Mouse (Mus musculus) testis, adult 2 months (tissue): ENCODE data around the gene St6galnac3. TPM values are rescaled to one million over a fixed set of nuclear protein-coding genes. Genes with fewer than 3 reads are reported as not detected.
A peak's percentile ranks its signal among the peaks of the same experiment; 100 is the strongest.

Source experiments
- H3K27ac ChIP-seq: fragments of 200-500 bp; 2 replicates; pipeline ENCODE4 v1.5.1; 2012; ENCODE audit warnings: low read depth, low read length; ENCODE audit not compliant: control insufficient read depth, insufficient read depth
- H3K27me3 ChIP-seq: fragments of 200-500 bp; 2 replicates; pipeline ENCODE4 v1.6.1; 2012; ENCODE audit warnings: mild to moderate bottlenecking, low read length, moderate library complexity; ENCODE audit not compliant: control insufficient read depth, insufficient read depth
- H3K36me3 ChIP-seq: fragments of 200-500 bp; 2 replicates; pipeline ENCODE4 v1.6.1; 2012; ENCODE audit warnings: mild to moderate bottlenecking, low read length; ENCODE audit not compliant: control insufficient read depth, insufficient read depth
- H3K4me1 ChIP-seq: fragments of 200-500 bp; 2 replicates; pipeline ENCODE4 v1.6.1; 2012; ENCODE audit warnings: low read length; ENCODE audit not compliant: control insufficient read depth, insufficient read depth
- H3K4me3 ChIP-seq: fragments of 200-500 bp; 2 replicates; pipeline ENCODE4 v1.5.1; 2012; ENCODE audit warnings: low read depth, mild to moderate bottlenecking, low read length, moderate library complexity, mixed read lengths; ENCODE audit not compliant: control insufficient read depth
- CTCF ChIP-seq: fragments of 200-500 bp; IDR thresholded peaks from 2 replicates; pipeline ENCODE4 v1.5.1; 2012; ENCODE audit warnings: low read depth, mild to moderate bottlenecking, inconsistent platforms, low read length, moderate library complexity; ENCODE audit not compliant: control insufficient read depth, insufficient read depth, insufficient replicate concordance
- POLR2A ChIP-seq: fragments of 200-500 bp; IDR thresholded peaks from 2 replicates; pipeline ENCODE4 v1.6.1; 2012; ENCODE audit warnings: low read depth, mild to moderate bottlenecking, inconsistent platforms, low read length, moderate library complexity; ENCODE audit not compliant: control insufficient read depth
- polyA plus RNA-seq: library from polyadenylated mRNA; depleted of rRNA; stranded (reverse); fragments of >200 nt; gene quantifications from 2 replicates; pipeline ENCODE4 v1.2.3, GENCODE M21; 2012

The St6galnac3 gene
- polyA plus RNA-seq, 1 experiment: 2.2 TPM

- peak; percentile 84; the same call in 1 of the 2 replicates for TF ChIP-seq POLR2A
- no peak for TF ChIP-seq CTCF
- Histone ChIP-seq H3K4me3 (peak overlapping the region; percentile 69), H3K27me3 (no peaks in the 10 kb centered on the region), H3K27ac (peak overlapping the region; percentile 43), H3K36me3 (no peaks in the 10 kb centered on the region), H3K4me1 (peaks cover 9% of the 10 kb centered on the region)
Measured at GRCm38 (mm10) chr3:153643822-153644519, 81.0 kb downstream of the St6galnac3 start.

- peak overlapping the region; percentile 69 for H3K4me3 ChIP-seq
- H3K27ac ChIP-seq: no peak overlapping the region
- no peak for TF ChIP-seq POLR2A
- TF ChIP-seq CTCF: no peak
- peaks cover 9% of the 10 kb centered on the region for H3K4me1 ChIP-seq
- no peaks in the 10 kb centered on the region for H3K27me3 ChIP-seq
- H3K36me3 ChIP-seq: no peaks in the 10 kb centered on the region
Measured at GRCm38 (mm10) chr3:153642826-153643225, 82.1 kb downstream of the St6galnac3 start.

- H3K27me3 ChIP-seq: no peaks in the 10 kb centered on the region
- TF ChIP-seq POLR2A (no peak), CTCF (no peak)
- H3K36me3 ChIP-seq: no peaks in the 10 kb centered on the region
- peaks cover 9% of the 10 kb centered on the region for H3K4me1 ChIP-seq
- no peak overlapping the region for H3K4me3 ChIP-seq
- no peak overlapping the region for H3K27ac ChIP-seq
Measured at GRCm38 (mm10) chr3:153641805-153642204, 83.2 kb downstream of the St6galnac3 start.

- H3K27me3 ChIP-seq: no peaks in the 10 kb centered on the region
- H3K36me3 ChIP-seq: no peaks in the 10 kb centered on the region
- TF ChIP-seq POLR2A (no peak), CTCF (no peak)
- H3K27ac ChIP-seq: no peak overlapping the region
- no peaks in the 10 kb centered on the region for H3K4me1 ChIP-seq
- H3K4me3 ChIP-seq: no peak overlapping the region
Measured at GRCm38 (mm10) chr3:153637336-153637735, 87.6 kb downstream of the St6galnac3 start.

GRCm38 (mm10) chr3:153636804-153637153 lies 88.2 kb downstream of the St6galnac3 start:
- Histone ChIP-seq H3K27ac (no peak overlapping the region), H3K36me3 (no peaks in the 10 kb centered on the region), H3K4me3 (no peak overlapping the region), H3K4me1 (no peaks in the 10 kb centered on the region), H3K27me3 (no peaks in the 10 kb centered on the region)
- TF ChIP-seq CTCF (no peak), POLR2A (no peak)

- H3K4me1 ChIP-seq: no peaks in the 10 kb centered on the region
- H3K27me3 ChIP-seq: no peaks in the 10 kb centered on the region
- no peaks in the 10 kb centered on the region for H3K36me3 ChIP-seq
- H3K4me3 ChIP-seq: no peak overlapping the region
- TF ChIP-seq CTCF: no peak
- no peak for TF ChIP-seq POLR2A
- no peak overlapping the region for H3K27ac ChIP-seq
Measured at GRCm38 (mm10) chr3:153636094-153636803, 88.7 kb downstream of the St6galnac3 start.

GRCm38 (mm10) chr3:153631988-153632672 lies 92.8 kb downstream of the St6galnac3 start:
- no peak overlapping the region for H3K4me3 ChIP-seq
- H3K27ac ChIP-seq: no peak overlapping the region
- H3K36me3 ChIP-seq: no peaks in the 10 kb centered on the region
- no peaks in the 10 kb centered on the region for H3K27me3 ChIP-seq
- H3K4me1 ChIP-seq: no peaks in the 10 kb centered on the region
- TF ChIP-seq POLR2A (no peak), CTCF (no peak)
